Mouse (Mus musculus) MEL (cell line): Measurements from ENCODE around the gene Ift20. TPM values are rescaled to one million over a fixed set of nuclear protein-coding genes. Genes with fewer than 3 reads are reported as not detected.

Experiments
- DNase-seq: peaks from one replicate; pipeline ENCODE4 v3.0.0; 2011; ENCODE audit warnings: low read depth, low spot score
- H3K27ac ChIP-seq: 2 replicates; pipeline ENCODE4 v1.5.1; 2012; ENCODE audit warnings: low read depth, mild to moderate bottlenecking, control low read depth, low read length, moderate library complexity; ENCODE audit not compliant: control insufficient read depth
- H3K27me3 ChIP-seq, 2 experiments: fragments of 150-350 bp in 1 of 2; sonication (generic) in 1 of 2; 2 replicates each; pipeline ENCODE4 v1.6.1; 2012; ENCODE audit warnings: low read length in 2 of 2, mild to moderate bottlenecking in 2 of 2, improper control_type of control experiment in 1 of 2, moderate library complexity in 1 of 2; ENCODE audit not compliant: insufficient read depth in 2 of 2, control insufficient read depth in 1 of 2
- H3K36me3 ChIP-seq, 2 experiments: 2 replicates each; pipeline ENCODE4 v1.6.1; 2012 to 2014; ENCODE audit warnings: low read length in 2 of 2, improper control_type of control experiment in 1 of 2, inconsistent platforms in 1 of 2, mild to moderate bottlenecking in 1 of 2; ENCODE audit not compliant: insufficient read depth in 2 of 2, control insufficient read depth in 1 of 2
- H3K4me1 ChIP-seq, 2 experiments: fragments of 150-350 bp in 1 of 2; sonication (generic) in 1 of 2; 2 replicates each; pipeline ENCODE4 v1.6.1; 2012; ENCODE audit warnings: low read length in 2 of 2, improper control_type of control experiment in 1 of 2, mild to moderate bottlenecking in 1 of 2; ENCODE audit not compliant: insufficient read depth in 2 of 2, control insufficient read depth in 1 of 2
- H3K4me3 ChIP-seq, 2 experiments: fragments of 150-350 bp in 1 of 2; sonication (generic) in 1 of 2; 2 replicates each; pipeline ENCODE4 v1.5.1; 2012; ENCODE audit warnings: low read depth in 2 of 2, low read length in 2 of 2, mild to moderate bottlenecking in 2 of 2, moderate library complexity in 2 of 2, control low read depth in 1 of 2, improper control_type of control experiment in 1 of 2; ENCODE audit not compliant: control insufficient read depth in 1 of 2, insufficient read depth in 1 of 2
- H3K79me2 ChIP-seq: 2 replicates; pipeline ENCODE4 v1.6.1; 2012; ENCODE audit warnings: mild to moderate bottlenecking, low read length, moderate library complexity; ENCODE audit not compliant: control insufficient read depth, poor library complexity, insufficient read depth
- H3K9ac ChIP-seq: 2 replicates; pipeline ENCODE4 v1.6.1; 2012; ENCODE audit warnings: low read depth, mild to moderate bottlenecking, control low read depth, low read length, moderate library complexity; ENCODE audit not compliant: control insufficient read depth, poor library complexity, severe bottlenecking
- H3K9me3 ChIP-seq: fragments of 150-350 bp; sonication (generic); replicated peaks from 2 replicates; pipeline ENCODE4 v1.6.1; 2012; ENCODE audit warnings: mild to moderate bottlenecking, low read length, improper control_type of control experiment, moderate library complexity; ENCODE audit not compliant: insufficient read depth
- BHLHE40 ChIP-seq: IDR thresholded peaks from 2 replicates; pipeline ENCODE4 v1.6.1; 2012; ENCODE audit warnings: low read depth, mild to moderate bottlenecking, inconsistent platforms, low read length, improper control_type of control experiment, borderline replicate concordance
- CHD1 ChIP-seq: IDR thresholded peaks from 2 replicates; pipeline ENCODE4 v1.6.1; 2012; ENCODE audit warnings: low read depth, mild to moderate bottlenecking, inconsistent platforms, low read length, improper control_type of control experiment
- CHD2 ChIP-seq: IDR thresholded peaks from 2 replicates; pipeline ENCODE4 v1.6.1; 2011; ENCODE audit warnings: low read length, improper control_type of control experiment
- CTCF ChIP-seq, 3 experiments: IDR thresholded peaks in 2 of 3; conservative IDR thresholded peaks in 1 of 3; 2 replicates each; pipeline ENCODE4 v1.5.1; 2011 to 2012; ENCODE audit warnings: low read length in 3 of 3, low read depth in 2 of 3, mild to moderate bottlenecking in 2 of 3, improper control_type of control experiment in 1 of 3, inconsistent platforms in 1 of 3, mixed read lengths in 1 of 3, moderate library complexity in 1 of 3; ENCODE audit not compliant: control insufficient read depth in 1 of 3, insufficient read depth in 1 of 3, poor library complexity in 1 of 3, severe bottlenecking in 1 of 3
- EP300 ChIP-seq, 2 experiments: IDR thresholded peaks; 2 replicates each; pipeline ENCODE4 v1.6.1; 2011; ENCODE audit warnings: improper control_type of control experiment in 2 of 2, low read length in 2 of 2, low read depth in 1 of 2, mild to moderate bottlenecking in 1 of 2
- GABPA ChIP-seq: IDR thresholded peaks from 2 replicates; pipeline ENCODE4 v1.6.1; 2012; ENCODE audit warnings: low read depth, mild to moderate bottlenecking, inconsistent platforms, low read length, improper control_type of control experiment, moderate library complexity
- HCFC1 ChIP-seq: IDR thresholded peaks from 2 replicates; pipeline ENCODE4 v1.6.1; 2012; ENCODE audit warnings: low read depth, mild to moderate bottlenecking, inconsistent platforms, low read length, improper control_type of control experiment, moderate library complexity
- JUND ChIP-seq: IDR thresholded peaks from 2 replicates; pipeline ENCODE4 v1.6.1; 2011; ENCODE audit warnings: low read depth, mild to moderate bottlenecking, improper control_type of control experiment, low read length
- KAT2A ChIP-seq: conservative IDR thresholded peaks from 2 replicates; pipeline ENCODE4 v1.6.1; 2012; ENCODE audit warnings: low read depth, low read length, improper control_type of control experiment, inconsistent platforms
- MAFK ChIP-seq: IDR thresholded peaks from 2 replicates; pipeline ENCODE4 v1.6.1; 2011; ENCODE audit warnings: low read depth, mild to moderate bottlenecking, low read length, improper control_type of control experiment, borderline replicate concordance
- NELFE ChIP-seq: IDR thresholded peaks from 2 replicates; pipeline ENCODE4 v1.6.1; 2011; ENCODE audit warnings: low read depth, low read length, improper control_type of control experiment
- POLR2A ChIP-seq, 2 experiments: IDR thresholded peaks; 2 replicates each; pipeline ENCODE4 v1.6.1; 2011 to 2012; ENCODE audit warnings: low read length in 2 of 2, mild to moderate bottlenecking in 2 of 2, control low read depth in 1 of 2, improper control_type of control experiment in 1 of 2, low read depth in 1 of 2, moderate library complexity in 1 of 2; ENCODE audit not compliant: control insufficient read depth in 1 of 2, insufficient read depth in 1 of 2, poor library complexity in 1 of 2
- RCOR1 ChIP-seq: IDR thresholded peaks from 2 replicates; pipeline ENCODE4 v1.6.1; 2012; ENCODE audit warnings: low read depth, mild to moderate bottlenecking, inconsistent platforms, low read length, improper control_type of control experiment
- TCF12 ChIP-seq: IDR thresholded peaks from 2 replicates; pipeline ENCODE4 v1.6.1; 2014; ENCODE audit warnings: low read depth, mild to moderate bottlenecking, inconsistent platforms, low read length, improper control_type of control experiment, moderate library complexity
- UBTF ChIP-seq: IDR thresholded peaks from 2 replicates; pipeline ENCODE4 v1.6.1; 2012; ENCODE audit warnings: low read depth, mild to moderate bottlenecking, inconsistent platforms, low read length, improper control_type of control experiment, moderate library complexity, borderline replicate concordance; ENCODE audit not compliant: insufficient read depth
- ZC3H11A ChIP-seq: IDR thresholded peaks from 2 replicates; pipeline ENCODE4 v1.6.1; 2012; ENCODE audit warnings: low read depth, mild to moderate bottlenecking, inconsistent platforms, low read length, improper control_type of control experiment
- ZNF384 ChIP-seq: IDR thresholded peaks from 2 replicates; pipeline ENCODE4 v1.6.1; 2012; ENCODE audit warnings: low read depth, mild to moderate bottlenecking, inconsistent platforms, low read length, improper control_type of control experiment
- polyA plus RNA-seq, 2 experiments: library from polyadenylated mRNA; stranded (reverse) in 1 of 2; unstranded in 1 of 2; fragments of >175 nt in 1 of 2; fragments of >200 nt in 1 of 2; gene quantifications; 2 replicates each; pipeline versions ENCODE4 v1.2.1 to v1.2.4; 2012; ENCODE audit warnings: low replicate concordance in 2 of 2, low read depth in 1 of 2; ENCODE audit not compliant: insufficient read length in 2 of 2, insufficient read depth in 1 of 2, missing spikeins in 1 of 2
- total RNA-seq: library from RNA; depleted of rRNA; stranded (reverse); fragments of 300-350 nt; gene quantifications from 2 replicates; pipeline ENCODE4 v1.2.3, GENCODE M21; 2012

The Ift20 gene
- total and polyA plus RNA-seq, 3 experiments, result 128 to 196 TPM; not detected in 1

DNA sequence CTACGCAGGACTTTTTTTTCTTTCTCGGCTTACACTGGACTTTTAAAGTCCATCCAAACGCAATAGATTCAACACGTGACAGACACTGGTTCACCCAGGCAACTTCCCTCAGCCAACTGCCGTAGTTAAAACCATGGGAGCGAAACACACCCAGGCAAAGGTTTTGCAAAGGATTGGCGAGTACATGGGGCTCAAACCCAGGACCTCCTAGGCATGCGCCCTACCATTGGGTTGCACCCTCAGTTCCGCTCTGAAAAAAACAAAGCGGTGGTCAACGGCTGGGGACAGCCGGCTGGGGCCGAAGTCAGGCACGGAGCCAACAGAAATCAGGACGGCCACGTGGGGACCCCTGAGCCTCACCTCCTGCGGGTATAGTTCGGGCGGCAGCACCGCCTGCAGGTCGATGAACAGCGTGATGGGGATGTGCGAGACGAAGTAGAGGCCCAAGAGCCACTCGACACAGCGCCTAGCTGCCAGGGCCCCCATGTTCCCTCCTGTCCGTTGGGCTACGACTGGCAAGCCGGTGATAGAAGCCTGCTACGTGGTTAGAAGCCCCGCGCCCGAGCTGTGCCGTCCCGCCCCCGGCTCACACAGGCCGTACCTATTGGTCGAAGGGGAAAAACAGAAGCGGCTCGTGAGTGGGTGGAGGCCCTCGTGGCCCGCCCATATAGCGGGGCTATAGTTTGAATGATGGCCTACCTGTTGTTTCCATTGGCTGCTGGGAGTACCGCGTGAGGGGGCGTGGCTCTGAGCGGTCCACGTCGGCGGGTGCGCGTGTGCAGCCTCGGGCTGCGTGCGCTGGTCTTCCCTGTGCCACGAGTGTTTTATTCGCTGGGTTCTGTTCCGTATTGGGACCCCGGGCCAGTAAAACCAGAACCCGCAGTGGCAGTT, 14.3 kb downstream of the Ift20 start, which contains the start of gene Tmem97 (continued):
- TF ChIP-seq TCF12, result peak; percentile 70
- TF ChIP-seq UBTF, result no peak
- TF ChIP-seq MAFK, result no peak
- TF ChIP-seq ZNF384, result peak; percentile 46
- peak in 1 of 2 experiments; percentile 18; a peak in 2 of 4 replicates for TF ChIP-seq EP300 (IDR thresholded peaks at IDR 0.05; ENCODE audit: low read depth in 1 of 2, low read length in 2 of 2)
- peak; percentile 74 to 98 for TF ChIP-seq POLR2A (IDR thresholded peaks at IDR 0.05; ENCODE audit: control insufficient read depth in 1 of 2, insufficient read depth in 1 of 2, low read depth in 1 of 2, low read length in 2 of 2, poor library complexity in 1 of 2)
- TF ChIP-seq NELFE, result peak; percentile 95
- TF ChIP-seq CHD2, result peak; percentile 85
- peak; percentile 53 for TF ChIP-seq KAT2A
- peak; percentile 1 for TF ChIP-seq CHD1
- no peak for TF ChIP-seq JUND
- TF ChIP-seq HCFC1, result peak; percentile 79
- TF ChIP-seq CTCF (IDR thresholded peaks at IDR 0.05 in 2 of 3, conservative IDR thresholded peaks at IDR 0.05 in 1 of 3; ENCODE audit: control insufficient read depth in 1 of 3, insufficient read depth in 1 of 3, low read depth in 2 of 3, low read length in 3 of 3, poor library complexity in 1 of 3, severe bottlenecking in 1 of 3), result no peak
- no peak for TF ChIP-seq ZC3H11A
- peak; percentile 80 for TF ChIP-seq BHLHE40
- TF ChIP-seq, all 39 proteins: peak for 25

DNA sequence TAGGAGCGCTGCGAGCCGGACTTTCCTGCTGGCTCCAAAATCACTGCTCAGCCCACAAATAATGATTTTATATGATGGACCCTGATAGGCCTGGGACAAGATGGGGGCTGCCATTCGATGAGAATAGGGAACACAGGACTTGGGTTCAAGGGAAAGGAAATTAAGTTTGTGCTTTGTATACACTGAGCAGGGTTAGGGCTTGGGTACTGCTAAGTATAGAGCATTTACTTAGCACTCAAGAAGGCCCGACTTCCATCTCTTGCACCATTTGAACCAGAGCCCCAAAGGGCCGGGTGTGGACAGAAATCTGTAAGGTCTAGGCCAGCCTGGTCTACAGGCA, 14.9 kb downstream of the Ift20 start:
- peaks cover 0 to 35% of the 10 kb centered on the region in 2 experiments; a peak in 3 of 4 replicates for H3K36me3 ChIP-seq
- no peaks in the 10 kb centered on the region for H3K9me3 ChIP-seq
- H3K79me2 ChIP-seq, result peaks cover 33% of the 10 kb centered on the region
- H3K4me1 ChIP-seq, result peaks cover 31 to 36% of the 10 kb centered on the region in 2 experiments
- no peak for DNase-seq
- TF ChIP-seq CHD1 (no peak), GABPA (0 out of 2 replicates have a peak, but pooled peaks have one; percentile 7), CHD2 (no peak), RCOR1 (peak; percentile 51; the same call in 1 of the 2 replicates)
- no peaks in the 10 kb centered on the region for H3K27me3 ChIP-seq
- peak overlapping the region; percentile 59 for H3K9ac ChIP-seq
- H3K27ac ChIP-seq, result no peak overlapping the region
- H3K4me3 ChIP-seq, result peak overlapping the region; percentile 50 to 87
